Mouse (Mus musculus) cerebellum, adult (tissue): ENCODE measurements around the gene Numa1.
"Not testable (repeated sequence)": the region's sequence is repeated elsewhere in the genome, so short reads cannot be mapped to it uniquely, and the experiment has no call there.

Source experiments
- ATAC-seq: cut with Nextera tagmentation; 2 replicates; pipeline ENCODE4 v1.9.2; 2017; ENCODE audit warnings: mild to moderate bottlenecking, moderate library complexity, mixed read lengths; ENCODE audit not compliant: insufficient number of reproducible peaks, low FRiP score, low TSS enrichment

Numa1 gene

DNA sequence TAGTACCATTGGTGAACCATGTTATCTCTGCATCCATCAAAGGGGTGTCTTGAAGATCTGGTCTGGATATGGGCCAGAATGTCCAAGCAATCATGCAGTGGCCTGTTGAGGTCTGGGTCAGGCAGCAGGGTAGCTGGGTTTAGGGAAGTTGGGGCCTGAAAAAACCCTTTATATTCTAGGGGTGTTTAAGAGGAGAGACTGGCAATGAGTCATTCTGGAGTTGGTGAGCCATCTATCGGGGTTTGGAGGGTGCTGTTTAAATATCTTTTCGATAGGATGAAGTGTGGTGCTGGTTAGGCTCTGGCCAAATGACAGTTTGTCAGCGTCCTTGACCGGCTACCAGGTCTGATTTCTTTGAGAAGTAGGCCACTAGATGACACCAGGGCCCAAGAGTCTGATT, 2.0 kb downstream of the Numa1 start:
- ATAC-seq = no peak

DNA sequence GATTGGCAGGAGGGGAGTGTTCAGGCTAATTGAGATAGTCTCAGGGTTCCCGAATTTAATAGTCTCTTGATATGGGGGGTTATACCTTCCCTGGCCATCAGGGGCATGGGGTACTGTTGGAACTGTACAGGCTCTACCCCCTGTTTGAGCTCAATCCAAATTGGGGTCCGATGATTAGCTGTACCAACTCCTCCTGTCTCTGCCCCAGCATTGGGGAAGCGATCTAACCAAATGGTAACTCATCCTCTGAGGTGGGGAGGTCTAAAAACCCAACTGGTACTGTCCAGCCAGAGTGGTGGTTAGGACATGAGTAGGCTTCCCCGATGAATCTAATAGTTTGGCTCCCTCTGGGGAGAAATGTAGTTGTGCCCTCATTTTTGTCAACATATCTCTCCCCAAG, 3.1 kb downstream of the Numa1 start:
- no peak for ATAC-seq

DNA sequence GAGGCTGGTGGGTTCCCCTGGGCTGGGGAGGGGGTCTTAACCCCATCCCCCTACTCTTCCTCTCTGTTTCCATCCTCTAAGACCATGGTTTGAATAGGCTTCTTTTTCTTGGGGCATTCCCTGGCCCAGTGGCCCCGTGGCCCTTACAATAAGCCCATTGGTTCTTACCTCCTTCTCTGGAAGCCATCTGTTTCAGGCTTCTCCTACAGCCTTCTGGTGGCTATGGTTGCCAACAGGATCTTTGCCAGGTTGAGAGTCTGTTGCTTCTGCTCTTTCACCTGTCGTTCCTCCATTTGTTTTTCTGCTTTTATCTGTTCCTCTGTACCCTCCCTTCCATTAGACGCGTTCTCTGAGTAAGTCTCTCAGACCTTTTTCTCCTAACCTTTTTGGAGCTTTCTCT, 3.7 kb downstream of the Numa1 start:
- ATAC-seq = peak; percentile 69

DNA sequence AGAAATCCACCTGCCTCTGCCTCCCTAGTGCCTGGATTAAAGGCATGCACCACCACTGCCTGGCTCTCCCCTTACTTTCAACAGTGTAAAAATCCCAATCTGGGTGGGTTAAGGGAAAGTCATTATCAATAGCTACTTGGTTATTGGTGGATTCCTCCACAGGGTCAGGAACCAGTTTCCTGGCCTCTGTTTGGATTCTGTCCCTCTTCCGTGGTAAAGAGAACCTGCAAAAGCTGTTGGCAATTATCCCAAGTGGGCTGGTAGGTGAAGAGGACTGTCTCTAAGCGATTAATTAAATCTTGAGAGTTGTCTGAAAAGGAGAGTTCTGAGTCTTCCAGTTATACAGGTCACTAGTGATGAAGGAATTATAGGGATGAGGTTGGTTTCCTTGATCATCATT, 4.4 kb downstream of the Numa1 start:
- no peak for ATAC-seq

DNA sequence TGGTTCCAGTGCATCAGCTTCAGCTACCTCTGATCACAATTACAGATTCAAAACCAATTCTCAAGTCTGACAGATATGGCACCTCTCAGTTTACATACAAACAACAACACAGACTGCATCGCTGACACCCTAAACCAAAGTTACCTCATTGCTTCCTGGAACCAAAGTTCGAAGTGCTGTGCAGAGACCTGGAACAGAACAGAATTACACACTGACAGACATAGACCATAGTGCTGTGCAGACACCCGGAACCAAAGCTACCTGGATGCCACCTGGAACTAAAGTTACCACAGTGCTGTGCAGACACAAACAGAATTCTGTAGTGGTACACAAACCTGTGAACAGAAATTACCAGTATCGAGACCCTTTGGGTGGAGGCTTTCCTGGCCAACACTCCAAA, 5.8 kb downstream of the Numa1 start:
- ATAC-seq = no peak

DNA sequence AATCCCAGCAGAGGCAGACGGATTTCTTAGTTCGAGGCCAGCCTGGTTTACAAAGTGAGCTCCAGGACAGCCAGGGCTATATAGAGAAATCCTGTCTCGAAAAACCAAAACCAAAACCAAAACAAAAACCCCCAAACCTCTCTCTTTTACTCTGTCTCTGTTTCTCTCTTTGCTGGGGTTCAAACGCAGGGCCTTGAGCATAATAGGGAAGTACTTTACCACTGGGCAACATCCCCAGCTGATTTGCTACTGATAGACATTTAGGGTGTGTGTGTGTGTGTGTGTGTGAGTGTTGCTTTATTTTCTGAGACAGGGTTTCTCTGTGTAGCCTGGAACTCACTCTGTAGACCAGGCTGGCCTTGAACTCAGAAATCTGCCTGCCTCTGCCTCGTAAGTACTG, 15.1 kb downstream of the Numa1 start:
- ATAC-seq = not testable (repeated sequence)

DNA sequence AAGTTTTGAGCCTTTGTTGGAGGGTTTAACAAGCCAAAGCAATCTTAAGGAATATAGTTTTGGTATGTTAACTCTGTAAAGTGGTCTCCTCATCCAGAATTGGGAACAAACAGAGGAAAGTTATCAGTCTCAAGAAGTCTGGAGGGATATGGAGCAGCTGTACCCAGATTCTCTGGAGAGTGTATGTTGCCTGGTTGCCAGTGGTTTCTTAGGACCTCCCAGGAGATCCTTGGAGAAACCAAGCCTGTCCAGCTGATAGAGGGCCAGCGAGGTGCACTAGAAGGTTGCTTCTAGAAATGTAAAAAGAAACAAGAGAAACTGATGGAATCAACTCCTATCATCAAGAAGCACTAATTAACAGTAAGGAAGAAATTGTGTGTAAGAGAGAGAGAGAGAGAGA, 17.7 kb downstream of the Numa1 start:
- ATAC-seq = no peak

DNA sequence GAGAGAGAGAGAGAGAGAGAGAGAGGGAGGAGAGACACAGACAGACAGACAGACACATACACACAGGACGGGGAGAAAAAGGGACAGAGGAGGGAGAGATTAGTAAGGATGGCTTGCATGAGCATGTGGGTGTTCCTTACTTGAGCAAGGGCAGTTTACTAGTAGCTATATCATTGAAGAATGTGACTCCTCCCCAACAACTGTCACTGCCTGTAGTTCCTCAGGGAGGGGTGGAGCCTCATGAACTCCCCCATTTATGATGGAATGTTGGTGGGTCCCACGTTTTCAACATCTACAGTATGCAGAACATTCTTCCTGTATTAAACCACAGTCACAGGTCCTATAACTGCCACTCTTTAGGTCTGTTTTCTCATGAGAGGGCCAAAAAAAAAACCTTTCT, 18.2 kb downstream of the Numa1 start:
- ATAC-seq = no peak

DNA sequence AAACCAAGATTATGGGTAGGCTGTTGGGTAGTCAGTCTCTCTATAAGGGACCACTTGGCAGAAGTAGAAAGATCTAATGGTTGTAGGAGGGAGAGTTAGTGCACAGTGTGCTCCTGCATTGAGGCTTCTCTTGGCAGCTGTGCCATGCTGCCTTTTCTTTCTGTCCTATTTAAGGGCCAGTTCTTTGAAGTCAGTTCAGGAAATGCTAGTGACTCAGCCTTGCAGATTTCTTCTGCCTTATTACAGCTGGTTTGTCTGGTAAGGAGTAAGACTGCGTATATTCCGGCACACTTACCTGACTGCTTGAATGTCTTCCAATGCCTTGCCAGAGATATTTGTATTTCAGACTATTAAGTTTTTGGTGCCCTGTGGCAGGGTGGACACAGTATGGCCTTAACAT, 20.3 kb downstream of the Numa1 start:
- no peak for ATAC-seq

DNA sequence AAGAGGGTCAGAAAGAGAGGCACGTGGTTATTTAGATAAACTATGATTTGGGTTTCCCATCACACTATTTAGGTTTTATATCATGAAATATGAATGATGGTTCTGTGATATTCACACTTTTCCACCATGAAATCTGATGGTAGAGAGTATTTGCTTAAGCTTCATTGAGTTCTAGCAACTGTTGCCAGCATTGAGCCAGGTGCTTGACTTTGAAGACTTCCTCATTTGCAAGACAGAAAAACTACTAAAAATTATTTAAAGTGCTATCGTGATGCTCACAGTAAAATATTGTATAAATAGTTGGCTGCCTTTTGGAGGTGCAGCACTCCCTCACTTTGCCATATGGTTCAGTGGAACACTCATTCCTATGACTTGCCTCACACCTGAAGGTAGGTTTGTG, 21.4 kb downstream of the Numa1 start:
- no peak for ATAC-seq

DNA sequence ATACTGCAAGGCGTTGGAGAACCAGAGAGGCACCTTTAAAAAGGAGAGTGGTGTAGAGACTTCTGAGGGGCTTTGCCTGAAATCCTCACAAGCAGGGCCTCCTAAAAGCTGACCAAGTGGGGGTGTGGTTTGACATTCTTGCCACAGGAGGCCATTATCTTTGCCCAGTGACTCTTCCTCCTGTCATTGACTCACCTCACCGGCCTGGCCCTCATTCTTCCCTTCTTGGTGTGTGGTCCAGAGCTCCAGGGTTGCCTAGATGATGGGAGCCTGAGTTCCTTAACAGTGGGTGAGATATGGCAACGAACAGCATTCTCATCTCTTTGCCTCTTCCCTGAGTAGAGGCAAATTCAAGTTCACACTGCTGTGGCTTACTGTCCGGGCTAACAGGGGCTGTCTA, 22.0 kb downstream of the Numa1 start:
- ATAC-seq = no peak

DNA sequence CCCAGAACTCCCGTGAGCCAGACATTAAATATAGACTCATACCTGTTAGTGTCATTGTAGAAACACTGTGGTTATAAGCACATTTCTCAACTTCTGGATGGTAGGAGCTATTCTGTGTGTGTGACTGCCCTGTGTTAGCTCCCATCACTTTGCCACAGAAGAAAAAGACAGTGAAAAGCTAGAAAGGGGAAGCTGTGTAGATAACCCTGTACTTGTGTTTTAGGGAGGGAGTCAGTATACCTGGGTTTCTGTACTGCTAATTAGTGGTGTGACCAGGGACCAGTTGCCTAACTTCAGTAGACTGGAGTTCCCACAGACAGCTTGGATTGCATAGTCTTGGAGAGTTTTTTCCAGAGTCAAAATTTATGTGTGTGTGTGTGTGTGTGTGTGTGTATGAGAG, 22.6 kb downstream of the Numa1 start:
- no peak for ATAC-seq

DNA sequence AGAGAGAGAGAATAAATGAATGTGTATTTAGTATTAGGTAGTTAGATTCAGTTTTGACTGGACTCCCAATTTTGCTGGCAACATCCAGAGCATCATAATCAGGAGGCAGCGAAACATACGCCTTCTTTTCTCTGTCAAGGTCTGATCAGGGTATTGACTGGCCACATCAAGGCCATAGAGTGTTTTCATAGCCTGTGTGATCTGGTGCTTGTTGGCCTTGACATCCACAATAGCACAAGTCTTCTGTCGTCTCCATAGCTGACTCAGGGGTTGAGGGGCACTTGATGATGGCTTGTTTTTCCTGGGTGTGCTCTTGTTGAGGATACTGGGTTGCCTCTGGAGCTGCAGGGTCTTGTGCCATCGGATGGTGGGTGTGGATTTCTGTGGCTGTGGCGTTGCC, 23.0 kb downstream of the Numa1 start:
- ATAC-seq = no peak

DNA sequence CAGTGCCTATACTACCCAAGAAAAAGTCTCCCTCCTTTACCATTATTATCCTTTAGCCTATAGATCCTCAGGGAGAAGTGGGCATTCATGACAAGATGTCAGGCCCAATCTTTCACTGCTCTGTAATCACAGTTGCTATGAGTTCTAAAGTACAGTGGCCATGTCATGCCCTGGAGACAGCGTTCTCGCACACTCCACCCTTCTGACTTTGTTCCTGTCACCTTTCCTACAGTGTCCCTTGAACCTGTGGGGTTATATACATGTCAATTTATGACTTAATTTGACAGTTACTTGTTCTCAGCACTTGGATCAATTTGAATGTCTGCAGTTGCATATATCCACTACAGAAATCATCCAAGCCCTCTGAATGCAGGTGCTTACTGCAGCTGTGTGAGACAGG, 28.9 kb downstream of the Numa1 start:
- no peak for ATAC-seq

DNA sequence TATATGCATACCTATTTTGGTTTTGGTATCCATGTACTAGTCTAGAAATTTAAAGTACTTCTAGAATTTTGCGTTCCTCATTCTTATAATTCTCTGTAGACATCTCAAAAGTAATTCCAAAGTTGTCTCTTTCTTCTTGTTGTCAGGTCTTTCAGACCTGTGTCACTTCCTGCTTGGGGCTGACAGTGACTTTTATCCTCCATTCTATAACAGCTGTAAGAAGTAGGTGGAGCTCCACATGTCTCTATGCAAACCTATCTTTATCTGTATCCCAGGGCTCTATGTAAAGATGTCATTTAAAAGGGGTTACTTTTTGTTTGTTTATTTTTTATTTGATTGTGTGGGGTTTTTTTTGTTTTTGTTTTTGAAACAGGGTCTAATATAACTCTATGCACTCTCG, 29.7 kb downstream of the Numa1 start:
- no peak for ATAC-seq

DNA sequence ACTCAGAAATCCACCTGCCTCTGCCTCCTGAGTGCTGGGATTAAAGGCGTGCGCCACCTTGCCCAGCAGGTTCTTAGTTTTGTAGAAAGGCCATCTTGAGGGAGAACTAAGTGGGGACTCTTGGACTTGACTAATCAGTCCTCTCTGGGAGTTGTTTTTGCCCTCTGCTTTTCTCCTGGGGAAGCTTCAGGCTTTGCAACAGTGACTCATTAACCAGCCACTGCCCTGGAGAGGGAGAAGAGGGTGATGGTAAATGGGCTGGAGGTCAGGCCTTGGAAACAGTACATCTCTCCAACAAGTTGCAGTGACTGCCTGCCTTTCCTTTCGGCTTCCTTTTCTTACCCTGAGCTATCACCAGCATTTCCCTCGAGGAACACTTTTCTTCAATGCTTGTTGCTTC, 30.6 kb downstream of the Numa1 start:
- ATAC-seq = no peak

DNA sequence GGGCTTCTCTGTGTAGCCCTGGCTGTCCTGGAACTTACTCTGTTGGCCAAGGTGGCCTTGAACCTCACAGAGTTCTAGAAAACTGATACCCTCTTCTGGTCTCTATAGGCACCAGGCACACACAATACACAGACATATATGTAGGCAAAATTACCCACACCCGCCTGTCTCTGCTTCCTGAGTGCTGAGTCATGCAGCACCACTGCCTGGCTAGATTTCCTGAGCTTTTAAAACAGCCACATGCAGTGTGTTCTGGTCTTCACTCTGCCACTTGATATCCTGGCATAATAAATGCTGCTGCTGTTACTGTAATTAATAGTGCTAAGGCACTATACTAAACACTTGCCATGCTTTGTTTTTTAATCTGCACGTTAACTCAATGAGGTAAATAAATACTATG, 31.7 kb downstream of the Numa1 start:
- no peak for ATAC-seq

DNA sequence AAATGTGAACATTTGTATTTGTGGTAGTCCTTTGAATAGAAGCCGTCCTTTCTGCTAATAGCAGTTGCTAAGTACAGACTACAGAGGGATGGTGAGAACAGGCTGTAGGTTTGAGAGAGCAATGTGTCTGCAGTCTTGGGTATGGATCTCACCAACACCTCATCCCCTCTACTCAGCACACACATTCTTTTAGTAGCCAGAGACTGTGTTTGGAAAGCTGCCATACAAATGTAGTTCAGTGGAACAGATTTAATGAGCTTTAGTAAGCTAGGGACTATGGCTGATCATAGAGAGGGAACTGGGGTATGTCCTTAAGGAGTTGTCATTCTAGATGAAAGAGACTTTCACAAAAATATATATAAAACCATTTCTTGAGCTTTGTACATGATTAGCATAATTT, 33.3 kb downstream of the Numa1 start:
- ATAC-seq = no peak

DNA sequence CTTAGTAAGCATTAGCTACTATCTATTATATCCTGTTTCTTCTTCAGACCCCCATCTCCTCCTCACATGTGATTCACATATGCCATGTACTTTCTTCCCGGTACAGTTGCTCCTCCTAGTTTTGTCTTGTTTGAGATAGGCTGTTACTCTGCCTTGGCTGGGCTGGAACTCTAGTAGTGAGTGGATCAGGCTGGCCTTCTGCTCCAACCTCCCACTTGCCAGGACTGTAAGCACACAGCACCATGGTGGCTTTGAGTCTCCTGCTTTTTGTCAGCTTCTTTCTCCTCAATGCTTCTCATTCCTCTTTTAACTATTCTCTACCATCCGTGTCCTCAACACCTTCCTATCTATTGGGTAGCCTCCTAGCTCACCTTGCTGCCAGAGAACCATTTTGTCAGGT, 34.8 kb downstream of the Numa1 start:
- ATAC-seq = no peak

DNA sequence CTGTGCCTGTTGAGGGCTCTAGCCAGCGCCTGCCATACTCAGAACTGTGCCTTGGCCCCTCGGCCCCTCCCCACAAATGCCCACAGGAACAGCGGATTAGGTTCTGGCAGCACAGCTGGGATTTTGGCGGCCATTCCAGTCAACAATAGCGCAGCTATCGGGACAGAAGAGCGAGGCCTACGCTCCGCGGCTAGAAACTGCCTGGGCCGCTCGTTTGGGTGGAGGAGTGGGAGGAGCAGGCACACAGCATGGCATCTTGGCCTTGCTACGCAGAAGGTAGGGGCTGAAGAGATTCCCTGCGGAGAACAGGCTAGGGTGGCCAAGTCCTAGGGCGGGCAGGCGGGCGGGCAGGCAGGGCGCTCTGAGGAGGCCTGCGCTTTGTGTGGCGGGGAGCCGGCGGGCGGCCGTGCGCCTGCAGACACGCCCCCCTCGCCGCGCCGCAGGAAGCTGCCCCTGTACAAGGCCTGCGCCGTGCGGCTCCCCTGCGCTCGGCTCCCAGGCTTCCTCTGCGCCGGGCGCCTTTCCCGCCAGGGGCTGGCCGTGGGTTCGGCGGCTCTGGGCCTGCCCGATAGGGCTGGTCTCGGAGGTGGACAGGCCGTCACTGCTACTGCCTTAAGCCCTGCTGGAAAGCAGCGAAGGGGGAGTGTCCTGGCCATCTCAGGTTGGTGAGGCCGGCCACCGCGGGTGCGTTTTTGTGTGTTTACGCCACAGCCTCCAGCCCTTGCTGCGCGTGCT, 36.0 kb downstream of the Numa1 start:
- peak; percentile 79 for ATAC-seq

DNA sequence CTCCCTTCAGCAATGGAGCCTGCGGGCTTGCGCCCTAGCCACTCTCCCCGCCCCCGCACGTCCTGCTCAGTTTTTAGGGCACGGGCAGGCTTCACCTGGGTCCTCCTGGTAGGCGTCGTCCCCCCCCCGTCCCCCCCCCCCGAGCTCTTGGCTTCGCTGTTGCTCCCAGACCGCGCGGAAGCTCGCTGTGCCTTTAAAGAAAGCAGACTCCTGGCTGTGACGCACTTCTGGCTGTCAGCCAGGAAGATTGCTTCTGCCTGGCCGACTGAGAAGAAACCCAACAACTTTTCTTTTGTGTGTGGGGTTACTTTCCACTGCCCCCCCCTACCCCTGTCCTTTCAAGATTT, 36.5 kb downstream of the Numa1 start:
- ATAC-seq = no peak

DNA sequence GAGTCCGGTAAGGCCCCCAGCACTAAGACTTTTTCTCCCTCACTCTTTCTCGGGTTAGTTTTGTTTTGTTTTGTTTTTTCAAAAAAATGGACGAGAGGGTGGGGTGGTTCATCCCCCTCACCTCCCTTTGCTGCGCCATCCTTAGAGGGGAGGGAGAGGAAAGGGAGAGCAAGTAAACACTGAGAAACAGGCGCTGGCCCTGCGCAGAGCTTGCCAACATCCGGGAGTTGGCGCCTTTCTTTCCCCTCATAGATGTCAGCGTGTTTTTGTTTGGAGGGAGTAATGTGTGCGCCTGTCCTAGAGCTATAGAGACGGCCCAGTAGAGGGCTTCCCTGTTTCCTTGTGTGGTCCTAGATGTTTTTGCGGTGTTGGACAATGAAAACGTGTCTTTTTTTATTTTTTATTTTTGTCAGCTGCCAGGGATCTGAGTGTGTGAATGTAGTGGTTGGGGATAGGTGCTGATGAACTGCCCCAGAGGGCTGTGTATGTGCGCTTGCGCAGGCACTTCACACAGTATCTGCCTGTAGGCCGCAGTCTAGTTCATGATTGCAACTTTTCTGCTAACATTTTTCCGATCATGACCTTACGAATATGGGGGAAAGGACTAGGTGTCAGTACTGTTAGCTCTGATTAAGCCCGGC, 37.0 kb downstream of the Numa1 start:
- ATAC-seq = peak; percentile 53

DNA sequence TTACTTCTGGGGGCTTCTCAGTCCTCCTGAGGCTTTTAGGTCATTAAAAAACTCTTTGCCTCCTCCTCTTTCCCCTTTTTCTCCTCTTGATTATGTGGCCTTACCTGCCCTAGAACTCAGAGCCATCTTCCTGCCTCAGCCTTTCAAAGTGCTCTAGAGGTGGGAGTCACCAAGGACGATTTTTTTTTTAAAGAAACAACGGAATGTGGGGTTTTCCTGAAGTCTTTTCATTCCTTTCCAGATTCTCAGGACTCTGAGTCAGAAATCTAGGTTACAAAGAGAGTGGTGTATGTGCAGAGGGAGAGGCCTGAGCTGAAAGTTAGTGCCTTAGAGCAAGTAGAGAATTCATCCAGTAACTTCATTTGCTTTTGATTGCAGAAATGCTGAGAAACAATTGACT, 37.8 kb downstream of the Numa1 start:
- no peak for ATAC-seq
